Mouse (Mus musculus): ENCODE measurements around the gene Mydgf. TPM values are rescaled to one million over a fixed set of nuclear protein-coding genes. Genes with fewer than 3 reads are reported as not detected.

Mydgf gene
- polyA plus RNA-seq, 2 experiments = 37.3 to 50.3 TPM

DNA sequence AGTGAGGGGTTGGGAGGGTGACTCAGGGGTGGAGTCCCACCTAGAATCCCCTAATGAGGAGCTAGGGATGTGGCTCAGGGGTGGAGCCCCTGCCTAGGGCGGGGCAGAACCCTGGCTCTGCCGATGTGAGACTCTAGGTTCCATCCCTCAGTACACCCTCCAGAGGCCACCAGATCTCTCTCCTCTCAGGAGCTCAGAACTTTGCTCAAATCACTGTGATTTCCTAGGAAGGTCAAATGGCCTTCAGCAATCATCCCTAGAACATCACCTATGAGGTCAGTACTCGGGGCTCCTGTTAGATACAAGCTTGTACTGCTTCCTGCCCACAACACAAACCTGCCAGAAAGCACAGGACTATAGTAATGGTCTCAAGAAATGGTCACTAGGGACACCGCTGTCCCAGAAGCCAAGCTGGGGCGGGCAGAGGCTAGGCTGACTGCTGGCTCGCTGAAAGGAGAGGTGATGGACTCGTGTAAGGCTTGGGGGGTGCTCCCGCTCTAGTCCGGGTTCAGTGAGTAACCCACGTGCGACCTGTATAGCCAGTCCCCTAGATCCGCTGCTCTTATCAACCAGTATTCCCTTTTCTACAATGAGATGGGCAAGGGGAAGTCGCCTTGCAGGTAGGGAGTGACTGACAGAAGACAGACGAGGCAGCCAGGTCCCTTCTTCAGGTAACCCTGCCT, 604 bp downstream of the Mydgf start:
- no peaks in the 10 kb centered on the region for H3K27me3 ChIP-seq (ENCODE audit: control insufficient read depth, insufficient read depth, low read length)
- H3K4me3 ChIP-seq (ENCODE audit: insufficient read depth in 1 of 2, low read depth in 2 of 2, low read length in 2 of 2) = peak overlapping the region; percentile 79 to 84
- no peak for TF ChIP-seq EP300 (IDR thresholded peaks at IDR 0.05; ENCODE audit: low read depth)
- 0 out of 2 replicates have a peak, but pooled peaks have one; percentile 5 for TF ChIP-seq CTCF (IDR thresholded peaks at IDR 0.05; ENCODE audit: low read depth)
- peak; percentile 22 to 35 (median 29) for DNase-seq (ENCODE audit: low read depth in 3 of 3, low spot score in 3 of 3)
- ATAC-seq (ENCODE audit: insufficient read depth) = peak; percentile 60
- H3K4me2 ChIP-seq (ENCODE audit: low read depth) = peak overlapping the region; percentile 73
- peak overlapping the region; percentile 11 for H3K27ac ChIP-seq
- peak overlapping the region; percentile 82 for H3K9ac ChIP-seq (replicated peaks)
- H3K36me3 ChIP-seq (replicated peaks; ENCODE audit: control insufficient read depth, insufficient read depth, low read depth) = peaks cover 10% of the 10 kb centered on the region
- under 1% methylated on average over 14 of the region's 14 CpGs for WGBS (ENCODE audit: insufficient replicate concordance)
- H3K4me1 ChIP-seq (replicated peaks; ENCODE audit: control insufficient read depth in 2 of 2, insufficient read depth in 2 of 2, low read length in 1 of 2) = peaks cover 0 to 10% of the 10 kb centered on the region in 2 experiments; a peak in 3 of 4 replicates
- no peaks in the 10 kb centered on the region for H3K9me3 ChIP-seq (ENCODE audit: control insufficient read depth, low read length)

DNA sequence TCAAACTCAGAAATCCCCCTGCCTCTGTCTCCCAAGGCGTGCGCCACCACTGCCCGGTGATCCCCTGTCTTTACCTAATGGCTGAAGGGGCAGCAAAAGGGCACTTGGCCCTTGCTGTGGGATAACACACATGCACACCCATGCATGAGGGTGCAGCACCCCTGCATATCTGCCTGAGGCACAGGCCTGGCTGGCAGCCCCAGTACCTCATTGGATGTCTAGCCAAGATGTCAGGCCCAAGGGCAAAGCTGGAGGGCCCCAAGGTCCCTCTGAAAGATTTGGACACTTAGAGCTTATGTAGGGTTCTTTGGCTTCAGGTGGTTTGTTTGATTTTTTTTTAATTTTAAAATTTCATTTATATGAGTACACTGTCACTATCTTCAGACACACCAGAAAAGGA, 8.3 kb downstream of the Mydgf start:
- no peak overlapping the region for H3K9ac ChIP-seq (replicated peaks)
- no peak for DNase-seq (ENCODE audit: low read depth in 3 of 3, low spot score in 3 of 3)
- no peaks in the 10 kb centered on the region for H3K9me3 ChIP-seq (ENCODE audit: control insufficient read depth, low read length)
- H3K36me3 ChIP-seq (replicated peaks; ENCODE audit: control insufficient read depth, insufficient read depth, low read depth) = peaks cover 12% of the 10 kb centered on the region; the same call in 1 of the 2 replicates
- 86% methylated on average over 3 of the region's 3 CpGs for WGBS (ENCODE audit: insufficient replicate concordance)
- no peak overlapping the region for H3K4me3 ChIP-seq (ENCODE audit: insufficient read depth in 1 of 2, low read depth in 2 of 2, low read length in 2 of 2)
- H3K27me3 ChIP-seq (ENCODE audit: control insufficient read depth, insufficient read depth, low read length) = no peaks in the 10 kb centered on the region
- no peak for ATAC-seq (ENCODE audit: insufficient read depth)
- H3K27ac ChIP-seq = no peak overlapping the region
- H3K4me2 ChIP-seq (ENCODE audit: low read depth) = no peak overlapping the region
- no peaks in the 10 kb centered on the region; a peak in 1 of 4 replicates for H3K4me1 ChIP-seq (replicated peaks; ENCODE audit: control insufficient read depth in 2 of 2, insufficient read depth in 2 of 2, low read length in 1 of 2)
- no peak for TF ChIP-seq CTCF (IDR thresholded peaks at IDR 0.05; ENCODE audit: low read depth)
- TF ChIP-seq EP300 (IDR thresholded peaks at IDR 0.05; ENCODE audit: low read depth) = no peak

DNA sequence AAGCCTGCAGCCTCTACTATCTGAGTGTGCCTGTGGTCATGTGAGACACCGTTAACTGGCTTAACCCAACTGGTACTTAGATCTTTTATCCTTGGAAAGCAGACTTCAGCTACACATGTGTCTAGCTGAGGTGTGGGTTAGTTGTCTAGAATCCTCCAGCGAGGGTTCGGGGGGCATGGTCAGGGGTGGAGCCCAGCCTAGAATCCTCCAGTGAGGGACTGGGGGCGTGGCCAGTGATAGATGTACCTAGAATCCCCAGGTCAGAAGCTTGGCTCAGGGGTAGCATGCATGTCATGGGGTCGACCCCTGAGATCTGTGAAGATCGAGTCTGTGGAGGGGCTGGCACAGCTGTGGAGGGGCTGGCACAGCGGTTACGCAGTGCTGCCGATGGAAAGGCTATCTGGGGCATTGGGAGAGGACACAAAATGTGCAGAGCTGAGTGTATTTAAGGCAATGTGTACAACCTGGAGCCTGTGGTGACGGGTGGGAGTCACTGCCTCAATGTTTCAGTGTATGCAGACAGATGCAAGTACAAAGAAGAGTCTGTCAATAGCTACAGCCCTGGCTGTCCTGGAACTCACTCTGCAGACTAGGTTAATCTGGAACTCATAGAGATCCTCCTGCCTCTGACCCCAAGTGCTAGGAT, 10.2 kb downstream of the Mydgf start:
- DNase-seq (ENCODE audit: low read depth in 3 of 3, low spot score in 3 of 3) (no peak), ATAC-seq (ENCODE audit: insufficient read depth) (no peak)
- TF ChIP-seq CTCF (IDR thresholded peaks at IDR 0.05; ENCODE audit: low read depth) (no peak), EP300 (IDR thresholded peaks at IDR 0.05; ENCODE audit: low read depth) (no peak)
- no peak overlapping the region for H3K27ac ChIP-seq
- peaks cover 6% of the 10 kb centered on the region; the same call in 1 of the 2 replicates for H3K36me3 ChIP-seq (replicated peaks; ENCODE audit: control insufficient read depth, insufficient read depth, low read depth)
- 54% methylated on average over 10 of the region's 10 CpGs for WGBS (ENCODE audit: insufficient replicate concordance)
- no peak overlapping the region for H3K4me2 ChIP-seq (ENCODE audit: low read depth)
- no peaks in the 10 kb centered on the region for H3K27me3 ChIP-seq (ENCODE audit: control insufficient read depth, insufficient read depth, low read length)
- no peaks in the 10 kb centered on the region for H3K9me3 ChIP-seq (ENCODE audit: control insufficient read depth, low read length)
- no peak overlapping the region for H3K4me3 ChIP-seq (ENCODE audit: insufficient read depth in 1 of 2, low read depth in 2 of 2, low read length in 2 of 2)
- no peaks in the 10 kb centered on the region; a peak in 1 of 4 replicates for H3K4me1 ChIP-seq (replicated peaks; ENCODE audit: control insufficient read depth in 2 of 2, insufficient read depth in 2 of 2, low read length in 1 of 2)
- H3K9ac ChIP-seq (replicated peaks) = no peak overlapping the region

DNA sequence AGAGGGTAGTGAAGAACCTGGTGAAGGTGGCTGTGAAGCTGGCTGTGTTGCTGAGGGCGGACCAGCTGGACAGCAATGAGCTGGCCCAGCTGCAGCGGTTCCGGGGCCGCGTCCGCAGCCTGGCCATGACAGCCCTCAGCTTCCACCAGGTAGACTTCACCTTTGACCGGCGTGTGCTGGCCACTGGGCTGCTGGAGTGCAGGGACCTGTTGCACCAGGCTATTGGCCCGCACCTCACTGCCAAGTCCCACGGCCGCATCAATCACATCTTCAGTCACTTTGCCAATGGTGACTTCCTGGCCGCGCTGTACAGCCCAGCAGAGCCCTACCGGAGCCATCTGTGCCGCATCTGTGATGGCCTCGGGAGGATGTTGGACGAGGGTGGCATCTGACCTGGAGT, 11.8 kb downstream of the Mydgf start:
- Histone ChIP-seq H3K9me3 (ENCODE audit: control insufficient read depth, low read length) (no peaks in the 10 kb centered on the region), H3K27me3 (ENCODE audit: control insufficient read depth, insufficient read depth, low read length) (no peaks in the 10 kb centered on the region), H3K4me1 (replicated peaks; ENCODE audit: control insufficient read depth in 2 of 2, insufficient read depth in 2 of 2, low read length in 1 of 2) (no peaks in the 10 kb centered on the region; a peak in 1 of 4 replicates), H3K4me2 (ENCODE audit: low read depth) (no peak overlapping the region), H3K27ac (no peak overlapping the region), H3K9ac (replicated peaks) (no peak overlapping the region), H3K4me3 (ENCODE audit: insufficient read depth in 1 of 2, low read depth in 2 of 2, low read length in 2 of 2) (no peak overlapping the region), H3K36me3 (replicated peaks; ENCODE audit: control insufficient read depth, insufficient read depth, low read depth) (peaks cover 6% of the 10 kb centered on the region; the same call in 1 of the 2 replicates)
- WGBS (ENCODE audit: insufficient replicate concordance) = 76% methylated on average over 17 of the region's 17 CpGs
- TF ChIP-seq CTCF (IDR thresholded peaks at IDR 0.05; ENCODE audit: low read depth) (no peak), EP300 (IDR thresholded peaks at IDR 0.05; ENCODE audit: low read depth) (no peak)
- ATAC-seq (ENCODE audit: insufficient read depth) (no peak), DNase-seq (ENCODE audit: low read depth in 3 of 3, low spot score in 3 of 3) (no peak)

DNA sequence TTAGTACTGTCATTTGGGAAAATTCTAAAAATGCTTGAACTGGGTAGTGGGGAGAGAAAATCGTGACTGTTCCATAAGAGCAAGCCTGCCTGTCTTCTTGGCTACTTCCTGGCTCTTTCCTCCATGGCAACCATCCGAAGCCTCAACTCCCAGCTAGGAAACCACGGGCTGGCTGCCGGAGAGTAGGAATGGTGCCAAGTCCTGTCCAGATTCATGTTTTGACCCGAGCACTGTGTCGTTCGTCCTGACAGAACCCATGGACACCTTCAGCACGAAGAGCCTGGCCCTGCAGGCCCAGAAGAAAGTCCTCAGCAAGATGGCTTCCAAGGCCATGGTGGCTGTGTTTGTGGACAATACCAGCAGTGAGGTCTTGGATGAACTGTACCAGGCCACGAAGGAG, 12.3 kb downstream of the Mydgf start:
- no peaks in the 10 kb centered on the region; a peak in 1 of 4 replicates for H3K4me1 ChIP-seq (replicated peaks; ENCODE audit: control insufficient read depth in 2 of 2, insufficient read depth in 2 of 2, low read length in 1 of 2)
- no peak for TF ChIP-seq EP300 (IDR thresholded peaks at IDR 0.05; ENCODE audit: low read depth)
- no peak for TF ChIP-seq CTCF (IDR thresholded peaks at IDR 0.05; ENCODE audit: low read depth)
- no peak overlapping the region for H3K4me3 ChIP-seq (ENCODE audit: insufficient read depth in 1 of 2, low read depth in 2 of 2, low read length in 2 of 2)
- H3K36me3 ChIP-seq (replicated peaks; ENCODE audit: control insufficient read depth, insufficient read depth, low read depth) = peaks cover 3% of the 10 kb centered on the region; the same call in 1 of the 2 replicates
- WGBS (ENCODE audit: insufficient replicate concordance) = 57% methylated on average over 9 of the region's 9 CpGs
- H3K27me3 ChIP-seq (ENCODE audit: control insufficient read depth, insufficient read depth, low read length) = no peaks in the 10 kb centered on the region
- no peak for DNase-seq (ENCODE audit: low read depth in 3 of 3, low spot score in 3 of 3)
- no peak overlapping the region for H3K27ac ChIP-seq
- H3K9ac ChIP-seq (replicated peaks) = no peak overlapping the region
- no peak for ATAC-seq (ENCODE audit: insufficient read depth)
- H3K4me2 ChIP-seq (ENCODE audit: low read depth) = no peak overlapping the region
- no peaks in the 10 kb centered on the region for H3K9me3 ChIP-seq (ENCODE audit: control insufficient read depth, low read length)

All from liver, embryonic 14.5 days (tissue).